Mouse (Mus musculus) thymus, postnatal 36 days (tissue): ENCODE measurements around the gene Htr7.

Experiments
- DNase-seq, 2 experiments: peaks; one replicate each; pipeline ENCODE4 v3.0.0; 2022; ENCODE audit warnings: mixed read lengths in 2 of 2

The Htr7 gene

DNA sequence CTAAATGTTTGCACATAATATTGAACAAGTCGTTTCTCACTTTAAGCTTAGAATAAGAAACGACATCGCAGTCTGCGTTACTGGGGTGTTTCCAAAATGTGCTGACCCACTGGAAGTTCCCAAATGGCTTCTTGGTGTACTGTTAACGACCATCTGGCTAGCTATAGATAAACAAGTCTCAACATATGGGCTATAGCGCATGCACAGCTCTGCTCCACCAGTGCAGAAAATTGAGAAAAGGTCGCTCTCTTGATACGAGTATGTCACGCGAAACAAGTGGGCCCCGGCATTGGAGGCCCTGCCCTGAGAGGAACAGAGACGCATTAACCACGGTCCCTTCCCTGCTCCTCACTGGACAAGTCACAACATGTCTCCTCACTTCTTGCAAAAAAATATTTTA is 101.6 kb downstream of the Htr7 start:
- DNase-seq, result no peak

DNA sequence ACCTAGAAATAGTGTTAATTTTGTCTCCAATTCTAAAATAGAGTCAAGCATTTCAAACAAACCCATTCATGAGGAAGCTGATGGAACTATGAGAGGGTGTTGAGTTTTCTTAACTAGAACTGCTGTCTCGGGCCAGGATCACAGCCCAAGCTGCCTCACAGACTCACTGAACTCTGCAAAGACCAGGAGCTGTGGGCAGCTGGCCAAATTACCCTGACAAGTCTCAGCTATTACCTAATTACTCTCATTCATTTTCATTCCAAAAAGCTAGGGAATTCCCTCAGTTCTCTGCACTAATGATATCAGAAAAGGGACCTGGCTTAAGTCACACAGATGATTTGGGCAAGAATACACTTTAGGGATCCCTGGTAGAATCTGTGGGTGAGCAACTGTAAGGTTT is 107.4 kb downstream of the Htr7 start:
- DNase-seq, result no peak

DNA sequence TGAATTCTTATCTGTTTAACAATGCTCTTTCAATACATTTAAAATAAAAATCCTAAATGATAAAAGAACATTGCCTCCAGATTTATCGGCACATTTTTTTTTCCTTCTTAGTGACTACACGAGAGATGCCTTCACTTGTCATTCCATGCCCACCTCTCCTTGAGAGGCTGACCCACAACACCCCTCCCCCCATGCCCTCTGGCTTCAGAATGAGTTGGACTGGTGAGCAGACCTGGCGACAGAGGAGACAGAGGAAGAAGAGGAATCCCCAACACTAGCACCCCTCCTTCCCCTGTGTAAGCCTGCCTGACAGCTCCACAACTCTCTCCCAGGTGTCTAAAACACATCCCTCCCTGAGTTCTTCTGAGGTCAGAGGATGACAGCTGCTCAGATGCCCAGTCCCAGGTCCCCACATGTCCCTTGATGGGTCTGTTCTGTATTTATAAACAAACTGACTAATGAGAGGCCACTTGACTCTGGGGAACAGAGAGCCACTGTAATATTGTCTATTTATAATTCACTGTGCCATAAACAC is 132.3 kb downstream of the Htr7 start:
- DNase-seq, result no peak

DNA sequence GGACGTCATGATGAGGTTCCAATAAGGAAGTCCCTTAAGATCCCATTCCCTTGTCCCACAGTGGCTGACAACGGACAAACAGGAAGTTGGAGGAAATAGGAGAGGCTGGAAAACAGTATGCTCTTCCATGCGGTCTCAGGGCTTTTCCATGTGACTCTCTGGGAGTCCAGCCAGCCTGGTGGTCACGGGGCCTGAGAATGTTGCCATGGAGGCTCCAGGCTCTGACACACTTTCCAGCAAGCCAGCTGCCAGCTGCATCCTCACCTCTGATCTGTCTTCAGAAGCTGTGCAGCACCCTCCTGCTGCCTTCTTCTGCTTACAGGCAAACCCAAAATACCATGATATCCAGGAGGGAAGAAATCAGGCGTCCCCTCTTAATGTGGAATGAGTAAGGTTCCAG is 132.9 kb downstream of the Htr7 start:
- DNase-seq, result no peak
